Mouse (Mus musculus) megakaryocyte-erythroid progenitor cell, adult 5-6 weeks (primary cell): ENCODE data around the gene Hebp1. TPM values are rescaled to one million over a fixed set of nuclear protein-coding genes. Genes with fewer than 3 reads are reported as not detected.

Experiments used
- ATAC-seq: replicated peaks from 2 replicates; pipeline ENCODE4 v1.8.0; 2016; ENCODE audit warnings: mild to moderate bottlenecking, inconsistent platforms; ENCODE audit not compliant: severe bottlenecking, poor library complexity, low FRiP score, low TSS enrichment
- total RNA-seq, 2 experiments: library from RNA; stranded (forward) in 1 of 2; stranded (reverse) in 1 of 2; fragments of 200-1000, 215-1000 nt in 1 of 2; fragments of >200 nt in 1 of 2; fragmentation: Nextera tagmentation in 1 of 2; gene quantifications; 2 replicates each; pipeline ENCODE4 v1.2.3; 2014 to 2017

Hebp1 gene
- total RNA-seq (2014; fragmentation: Nextera tagmentation) (109 and 112 TPM in 2 replicates), total RNA-seq (2017) (109 and 149 TPM in 2 replicates)

DNA sequence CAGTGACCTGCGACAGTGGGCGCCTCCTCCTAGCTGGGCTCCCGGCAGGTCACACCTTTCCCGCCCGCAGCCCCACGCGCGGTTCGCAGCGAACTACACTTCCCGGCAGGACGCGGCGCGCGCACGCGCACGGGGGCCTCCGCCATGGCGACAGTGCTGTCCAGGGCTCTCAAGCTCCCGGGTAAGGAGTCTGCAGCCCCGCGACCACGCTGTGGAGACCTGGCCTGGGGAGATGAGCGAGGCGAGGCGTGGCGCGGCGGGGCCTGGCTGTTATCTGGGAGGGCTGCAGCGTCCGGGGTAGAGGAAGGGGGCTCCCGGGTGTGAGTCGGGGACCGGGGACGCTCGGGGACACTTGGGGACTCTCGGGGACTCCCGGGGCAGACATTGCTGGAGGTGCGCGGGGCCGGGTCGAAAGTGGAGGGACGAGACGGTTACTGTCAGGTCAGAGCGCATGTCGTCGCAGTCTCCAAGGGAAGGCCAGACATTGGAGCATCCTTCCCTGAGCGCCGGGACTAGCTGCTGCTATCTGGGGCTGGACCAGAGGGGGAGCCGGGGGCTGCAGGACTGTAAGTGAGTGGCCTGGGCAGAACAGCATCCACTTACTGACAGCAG lies at the start of gene Hebp1, which contains the start of gene Fam234b:
Gene Hebp1 (minus strand): TSS at position 102 of the 612 bp plus-strand sequence.
Gene Fam234b (plus strand): TSS at position 57 of the 612 bp plus-strand sequence.
- peak; percentile 47 for ATAC-seq

DNA sequence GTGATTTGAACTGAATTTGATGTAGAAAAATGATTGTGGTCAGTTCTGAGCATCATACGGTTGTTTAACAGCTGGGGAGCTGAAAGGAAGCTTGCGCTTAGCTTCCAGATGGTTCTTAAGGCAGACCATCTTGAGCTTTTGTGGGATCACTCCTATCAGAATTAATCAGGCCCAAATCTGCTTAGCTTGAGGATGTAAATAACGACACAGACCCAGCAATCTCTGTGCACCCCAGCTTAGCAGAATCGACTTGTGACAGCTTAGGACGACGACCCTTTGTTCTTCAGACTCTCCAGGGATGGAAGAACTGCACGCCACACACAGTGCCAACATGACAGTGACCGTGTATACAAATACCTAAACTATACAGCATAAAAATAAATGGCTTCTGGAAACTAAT lies 47.8 kb upstream of the Hebp1 start:
- ATAC-seq = no peak

DNA sequence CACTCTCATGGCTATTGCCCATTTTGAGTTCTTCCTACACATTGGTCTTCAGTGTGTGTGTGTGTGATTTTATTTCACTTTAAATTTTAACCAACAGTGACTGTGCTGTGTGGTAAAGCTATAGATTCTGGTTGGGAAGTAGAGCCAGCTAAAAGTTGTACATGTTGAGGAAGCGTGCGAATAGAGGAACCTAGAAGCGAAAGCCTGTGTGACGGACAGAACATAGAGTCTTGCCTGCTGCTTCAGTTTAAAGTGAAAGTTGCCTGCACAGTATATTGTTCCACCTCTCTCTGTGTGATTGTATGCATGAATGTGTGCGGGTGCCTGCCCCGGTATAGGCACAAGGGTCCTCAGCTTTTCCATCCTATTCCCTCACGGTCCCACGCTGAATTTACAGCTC lies 42.5 kb upstream of the Hebp1 start:
- ATAC-seq = no peak

DNA sequence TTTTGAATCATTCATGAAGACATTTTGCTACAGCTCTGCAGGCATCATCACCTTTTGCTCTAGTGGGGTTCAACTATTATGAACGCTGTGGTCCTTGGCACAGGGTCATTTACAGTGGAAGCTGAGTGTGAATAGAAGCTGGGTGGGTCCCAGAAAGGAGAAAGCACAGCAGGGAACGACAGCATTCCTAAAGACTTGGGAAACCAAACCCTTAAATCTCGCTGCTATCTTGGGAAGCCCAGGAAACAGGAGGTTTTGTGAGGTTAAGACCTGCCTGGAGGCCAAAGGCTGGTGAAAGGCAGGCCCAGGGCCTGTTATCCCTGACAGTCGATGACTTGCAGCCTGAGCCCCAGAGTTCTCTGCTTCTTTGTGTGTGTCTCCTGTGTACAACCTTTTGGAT lies 40.4 kb upstream of the Hebp1 start:
- ATAC-seq = no peak

DNA sequence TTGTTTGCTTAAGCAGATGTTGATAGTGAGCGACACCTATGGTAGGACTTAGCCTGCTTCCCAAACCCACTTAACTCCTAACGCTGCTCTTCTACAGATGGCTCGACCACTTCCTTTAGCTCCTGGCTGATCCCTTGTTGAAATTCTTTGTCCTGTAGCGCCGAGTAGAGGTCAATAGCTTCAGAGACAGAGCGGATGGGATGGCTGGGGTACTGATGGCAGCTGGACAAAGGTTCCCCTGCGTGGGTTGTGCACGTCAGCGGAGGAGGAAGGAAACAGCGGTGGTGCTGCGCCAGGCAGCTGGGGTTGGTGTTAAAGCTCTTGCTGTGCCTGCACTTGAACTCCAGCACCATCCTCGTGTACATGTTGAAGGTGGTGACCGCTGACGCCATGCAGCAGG lies 39.5 kb upstream of the Hebp1 start:
- ATAC-seq = no peak

DNA sequence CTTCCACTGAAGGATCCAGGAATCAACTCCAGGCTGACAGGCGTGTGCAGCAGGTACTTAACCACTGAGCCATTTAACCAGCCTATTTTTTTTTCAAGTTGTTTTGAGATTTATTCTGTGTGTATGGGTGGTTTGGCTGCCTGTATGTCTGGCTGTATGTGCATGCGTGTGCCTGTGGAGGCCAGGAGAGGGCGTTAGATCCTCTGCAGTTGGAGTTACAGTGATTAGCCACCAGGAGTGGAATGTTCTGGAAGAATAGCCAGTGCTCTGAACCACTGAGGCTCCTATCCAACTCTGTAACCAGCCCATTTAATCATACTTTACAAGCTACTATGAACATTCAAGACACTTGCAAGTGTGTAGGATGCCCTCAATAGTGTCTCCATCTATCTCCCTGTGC lies 38.8 kb upstream of the Hebp1 start:
- ATAC-seq = no peak; the same call in 1 of the 2 replicates

DNA sequence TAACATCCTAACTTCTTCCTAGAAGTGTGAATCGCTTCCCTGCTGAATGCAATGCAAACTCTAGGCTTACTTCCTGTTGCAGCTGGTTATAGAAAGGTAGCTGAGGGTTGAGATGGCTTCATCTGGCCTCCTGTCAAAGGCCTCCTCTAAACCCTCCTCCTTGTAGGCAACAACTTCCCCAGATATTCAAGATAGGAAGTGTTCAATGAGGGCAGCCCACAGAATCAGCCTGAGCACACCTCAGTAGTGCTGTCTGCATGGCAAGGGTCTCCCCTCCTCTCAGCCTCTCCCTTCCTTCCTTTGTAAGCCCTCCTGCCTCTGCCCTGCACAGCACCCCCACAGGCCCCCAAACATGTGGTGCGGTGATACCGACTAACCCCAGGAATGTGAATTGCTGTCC lies 37.9 kb upstream of the Hebp1 start:
- no peak for ATAC-seq

DNA sequence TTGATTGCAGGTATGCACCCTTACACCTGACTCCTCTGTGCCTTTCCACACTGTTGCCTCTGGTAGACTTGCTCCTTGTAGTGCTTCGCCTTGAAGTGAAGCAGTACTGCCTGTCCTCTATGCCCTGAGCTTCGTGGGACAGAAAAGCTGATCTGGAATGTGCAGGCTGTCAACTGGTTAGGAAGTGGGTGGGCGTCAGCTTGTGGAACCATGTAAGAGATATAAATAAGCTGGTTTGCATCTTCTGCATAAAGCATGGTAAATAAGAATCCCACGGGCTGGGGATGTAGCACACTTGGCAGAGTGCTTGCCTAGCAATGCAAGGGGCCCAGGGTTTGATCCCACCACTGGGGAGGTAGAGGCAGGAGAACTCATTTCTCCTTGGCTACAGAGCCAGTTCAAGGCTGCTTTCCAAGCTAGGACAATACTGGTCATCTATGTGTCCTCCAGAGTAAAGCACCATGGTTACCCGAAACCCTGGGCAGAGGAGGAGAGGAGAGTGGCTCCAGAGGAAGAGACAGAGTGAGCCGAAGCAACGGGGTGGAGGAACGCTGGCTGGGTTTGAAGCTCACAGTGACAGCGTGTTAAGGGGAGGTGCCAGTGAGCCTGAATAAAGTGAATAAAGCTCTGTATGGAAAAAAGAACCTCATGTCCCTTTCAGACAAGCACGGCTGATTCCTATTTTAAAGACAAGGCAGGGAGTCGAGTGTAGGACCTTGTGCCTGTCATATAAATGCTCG lies 34.8 kb upstream of the Hebp1 start:
- no peak for ATAC-seq

DNA sequence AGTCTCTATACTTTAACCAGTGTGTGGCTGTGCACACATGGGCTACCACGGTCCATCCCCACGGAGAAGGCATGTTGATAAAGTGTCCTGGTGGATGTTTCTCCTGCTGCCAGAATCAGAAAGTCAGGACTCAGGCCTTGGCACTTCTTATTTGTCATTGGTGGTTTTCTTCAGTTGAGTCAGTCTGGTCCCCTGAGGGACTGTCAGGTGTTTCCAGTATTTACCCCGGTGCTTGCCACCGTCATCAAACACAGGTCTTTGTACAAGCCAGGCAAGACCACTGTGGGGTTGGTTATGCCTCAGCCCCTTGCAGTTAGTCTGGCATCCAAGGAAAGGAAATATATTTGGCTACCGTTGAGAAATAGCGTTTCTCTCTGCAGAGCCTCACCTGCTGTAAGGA lies 32.8 kb upstream of the Hebp1 start:
- no peak for ATAC-seq

DNA sequence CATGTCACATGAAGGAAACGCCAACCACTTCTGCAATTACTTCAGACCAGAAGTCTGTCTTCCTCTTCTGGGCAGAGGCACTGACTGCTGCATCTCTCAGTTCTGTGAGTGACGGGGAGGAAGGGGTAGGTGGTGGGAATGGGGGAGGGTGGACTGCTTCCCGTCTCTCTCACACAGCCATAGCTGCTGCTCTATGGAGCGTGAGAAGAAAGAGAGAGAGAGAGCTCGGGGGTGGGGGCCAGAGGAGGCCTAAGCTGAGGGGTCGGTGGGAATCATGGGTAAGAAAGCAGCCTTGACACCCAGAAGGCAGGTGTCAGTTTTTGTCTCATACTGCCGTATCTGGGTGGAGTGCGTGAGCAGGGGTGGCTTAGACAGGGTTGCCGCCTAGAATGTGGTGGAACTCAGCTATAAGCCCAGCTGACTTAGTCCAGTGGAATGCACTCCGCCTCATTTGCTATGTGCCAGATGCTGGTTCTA lies 30.7 kb upstream of the Hebp1 start:
- ATAC-seq = peak; percentile 23; the same call in 1 of the 2 replicates

DNA sequence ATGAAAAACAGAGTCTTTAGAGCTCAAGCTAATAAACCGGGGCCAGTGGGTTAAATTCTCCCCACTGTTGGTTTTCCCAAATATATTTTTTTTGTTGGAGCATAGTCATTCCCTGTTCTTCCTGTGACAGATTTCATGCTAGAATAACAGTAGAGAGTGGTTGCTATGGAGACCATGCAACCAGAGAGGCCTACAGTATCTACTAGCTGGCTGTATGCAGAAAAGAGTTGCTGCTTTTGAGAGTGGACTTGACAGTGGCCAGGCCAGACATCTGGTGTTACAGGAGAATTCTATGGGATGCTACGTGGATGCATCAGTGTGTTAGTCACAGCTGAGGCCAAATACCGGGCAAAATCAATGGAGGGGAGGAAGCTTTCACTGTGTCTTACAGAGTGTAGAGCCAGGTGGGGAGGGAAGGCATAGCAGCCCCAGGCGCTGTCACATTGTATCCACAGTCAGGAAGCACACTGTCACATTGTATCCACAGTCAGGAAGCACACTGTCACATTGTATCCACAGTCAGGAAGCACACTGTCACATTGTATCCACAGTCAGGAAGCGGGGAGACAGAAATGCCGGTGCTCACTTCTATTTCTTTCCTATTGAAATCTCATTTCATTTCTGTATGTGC lies 26.1 kb upstream of the Hebp1 start:
- no peak for ATAC-seq

DNA sequence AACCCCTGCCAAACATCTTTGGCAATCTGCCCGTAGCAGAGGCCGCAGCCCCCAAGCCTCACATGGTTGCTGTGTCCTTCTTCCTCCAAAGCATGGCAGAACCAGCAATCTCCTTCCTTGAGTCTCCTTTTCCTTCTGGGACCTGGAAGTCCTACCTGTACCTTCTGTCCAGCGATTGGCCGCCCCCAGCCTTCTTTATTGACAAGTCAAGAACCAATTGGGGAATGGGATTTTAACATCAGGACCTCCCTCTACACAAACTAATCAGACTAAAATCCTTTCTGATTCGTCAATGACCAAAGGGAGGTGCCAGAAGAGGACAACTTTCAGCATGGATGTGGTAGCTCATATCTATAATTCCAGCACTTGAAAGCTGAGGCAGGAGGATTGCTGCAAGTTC lies 22.1 kb upstream of the Hebp1 start:
- ATAC-seq = no peak

DNA sequence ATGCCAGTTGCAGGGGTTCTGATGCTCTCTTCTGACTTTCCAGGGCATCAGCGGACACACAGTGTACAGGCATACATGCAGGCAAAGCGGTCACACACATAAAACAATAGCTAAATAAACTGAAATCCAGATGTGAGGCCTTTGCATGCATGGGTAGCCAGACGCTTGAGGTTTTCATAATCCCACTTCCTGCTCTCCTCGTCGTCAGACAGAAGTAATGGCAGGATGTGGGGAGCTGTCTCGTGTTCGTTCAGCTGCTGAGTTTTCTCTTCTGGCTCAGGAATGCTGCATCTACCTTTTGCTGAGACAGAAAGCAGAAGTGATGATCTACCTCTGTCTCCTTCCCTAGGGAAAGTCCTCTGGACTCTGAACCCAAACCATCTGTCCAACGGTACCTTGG lies 20.5 kb upstream of the Hebp1 start:
- ATAC-seq = no peak

DNA sequence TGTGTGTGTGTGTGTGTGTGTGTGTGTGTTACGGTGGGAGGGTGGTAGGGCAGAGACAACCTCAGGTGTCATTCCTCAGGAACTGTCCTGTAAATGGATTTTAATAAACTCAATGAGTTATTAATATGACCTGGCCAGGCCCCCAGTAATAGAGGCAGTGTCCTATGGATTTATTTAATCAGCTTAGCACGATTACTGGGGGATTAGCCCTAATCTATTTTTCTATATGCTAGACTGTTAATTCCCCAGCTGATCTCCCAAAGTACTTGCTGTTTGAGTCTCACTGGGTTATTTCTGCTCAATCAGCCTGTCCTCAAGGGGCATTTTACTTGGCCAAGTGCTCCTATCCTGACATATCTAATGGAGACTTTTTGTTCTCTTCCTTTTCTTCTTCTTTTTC lies 14.8 kb upstream of the Hebp1 start:
- ATAC-seq = no peak

DNA sequence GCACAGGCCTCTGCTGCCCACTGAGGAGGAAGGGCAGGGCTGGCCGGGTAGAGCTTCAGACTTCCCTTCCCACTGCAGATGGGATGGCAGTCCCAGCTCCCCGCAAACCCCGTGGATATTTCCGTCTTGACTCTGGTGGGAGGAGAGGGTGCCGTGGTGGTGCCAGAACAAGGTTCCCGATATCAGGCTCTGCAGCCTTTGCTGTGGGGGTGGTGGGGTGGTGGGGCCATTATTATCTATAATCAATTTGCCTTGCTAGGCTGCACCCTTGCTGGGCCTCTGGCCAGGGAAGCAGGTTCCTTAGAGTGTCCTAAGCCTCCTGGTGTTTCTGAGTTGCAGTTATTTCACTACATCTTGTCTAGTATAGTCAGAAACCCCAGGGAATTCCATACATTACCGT lies 13.3 kb upstream of the Hebp1 start:
- ATAC-seq = peak; percentile 57

DNA sequence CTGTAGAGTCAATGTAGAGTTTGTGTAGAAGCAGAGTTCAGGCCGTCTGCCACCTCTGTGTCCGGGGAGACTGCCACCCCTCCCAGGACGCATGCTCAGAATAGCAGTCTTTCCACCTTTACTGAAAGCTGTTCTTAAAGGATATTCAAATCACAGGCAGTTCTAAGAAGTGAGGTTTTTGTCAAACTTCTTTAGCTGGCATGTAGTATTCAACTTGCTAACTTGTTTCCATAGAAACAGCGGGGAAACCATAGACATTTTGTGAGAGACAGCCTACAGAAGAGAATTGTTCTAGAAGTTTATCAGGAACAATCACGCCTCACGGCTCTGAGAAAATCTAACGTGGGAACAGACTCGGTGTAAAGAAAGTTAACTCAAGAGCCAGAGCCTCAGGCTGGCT lies 9.1 kb upstream of the Hebp1 start:
- no peak for ATAC-seq

DNA sequence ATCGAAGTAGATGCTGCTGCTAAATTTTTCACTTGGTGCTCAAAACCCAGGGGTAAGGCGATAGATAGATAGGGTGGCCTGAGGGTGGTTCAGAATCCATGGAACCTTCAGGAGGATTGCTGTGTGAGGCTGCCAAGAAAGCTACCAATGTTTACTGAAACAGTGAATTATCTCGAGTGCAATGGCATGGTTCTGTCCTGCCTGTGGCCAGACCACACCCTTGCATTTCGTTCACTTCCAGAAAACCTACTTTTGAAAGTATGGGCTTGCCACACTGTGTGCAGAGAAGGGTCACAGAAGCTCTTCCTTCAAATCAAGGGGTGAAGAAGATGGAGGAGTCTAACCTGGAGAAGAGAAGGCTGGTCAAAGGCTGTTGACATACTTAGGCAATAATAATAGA lies 8.0 kb upstream of the Hebp1 start:
- peak; percentile 48 for ATAC-seq

DNA sequence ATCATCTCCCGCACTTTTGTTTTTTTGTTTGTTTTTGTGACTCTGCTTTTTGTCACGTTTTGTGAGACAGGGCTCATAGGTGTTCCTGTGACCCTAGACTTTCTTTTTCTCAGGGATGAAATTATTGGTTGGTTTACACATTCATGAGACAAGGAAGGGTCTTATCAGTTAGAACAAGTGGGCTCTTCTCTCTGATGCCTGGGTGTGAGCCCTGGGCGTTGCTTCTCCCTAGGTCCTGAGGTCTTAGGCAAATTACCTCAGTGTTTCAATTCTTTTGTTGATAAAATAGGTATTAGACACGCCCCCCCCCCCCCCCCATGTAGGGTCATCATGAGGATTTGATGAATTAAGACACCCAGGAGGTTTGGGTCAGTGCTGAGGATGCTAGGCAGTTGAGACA lies 7.0 kb upstream of the Hebp1 start:
- ATAC-seq = 0 out of 2 replicates have a peak, but pooled peaks have one; percentile 45

DNA sequence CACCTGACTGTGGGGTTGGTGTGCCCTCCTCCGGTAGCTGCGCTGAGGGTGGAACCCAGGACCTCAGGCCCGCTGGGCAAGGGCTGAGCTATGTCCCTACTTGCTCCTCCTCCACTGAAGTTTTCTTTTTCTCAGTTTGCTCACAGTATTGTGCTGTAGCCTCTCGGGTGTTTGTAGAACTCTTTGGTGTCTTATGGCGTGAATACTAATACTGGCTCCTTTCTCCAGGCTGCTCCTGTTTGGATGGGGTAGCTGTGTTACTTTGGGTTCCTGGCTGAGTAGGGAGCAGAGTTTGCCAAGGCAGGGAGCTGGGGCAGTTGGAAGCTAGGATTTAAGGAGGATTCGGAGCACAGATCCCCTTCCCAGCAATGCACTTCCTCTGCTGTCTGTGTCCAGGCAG lies 5.9 kb upstream of the Hebp1 start:
- ATAC-seq = no peak

DNA sequence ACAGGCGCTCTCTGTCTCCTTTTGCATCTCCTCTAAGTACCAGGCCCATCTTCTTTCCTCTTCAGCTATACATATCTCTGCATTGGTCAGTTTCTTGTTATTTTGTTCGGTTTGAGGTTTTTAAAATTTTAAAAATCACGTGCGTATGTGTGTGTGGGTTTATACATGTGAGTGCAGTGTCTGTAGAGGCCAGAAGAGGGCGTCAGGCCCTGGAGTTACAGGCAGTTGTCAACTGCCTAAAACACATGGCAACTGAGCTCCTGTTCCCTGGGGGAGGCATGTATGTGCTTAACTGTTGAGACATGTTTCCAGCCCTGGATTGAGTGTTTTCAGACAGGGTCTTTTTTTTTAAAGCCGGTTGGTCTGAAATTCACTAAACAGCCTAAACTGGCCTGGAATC lies 4.8 kb upstream of the Hebp1 start:
- no peak for ATAC-seq
